Mouse (Mus musculus): ENCODE data around the gene Nid1. TPM values are rescaled to one million over a fixed set of nuclear protein-coding genes. Genes with fewer than 3 reads are reported as not detected.

Gene Nid1
- polyA plus RNA-seq (2015; fragmentation: Illumina TruSeq; extraction: RNeasy Lipid Tissue Mini Kit (QIAGEN cat#74804); ENCODE audit: insufficient read depth, low read depth, low replicate concordance): 35.7 TPM

GRCm38 (mm10) chr13:13437460-13438015 is at the start of gene Nid1:
Nid1 (plus strand) TSS chr13:13437551.

GRCm38 (mm10) chr13:13393228-13394095 is 43.9 kb upstream of the Nid1 start, which contains the start of gene Gpr137b:
Gpr137b (minus strand) TSS chr13:13394014.

Other genes with a start within 250 kb of the Nid1 start
- 2.0 TPM for gene Gpr137b, start 43.5 kb upstream of the Nid1 start, polyA plus RNA-seq (2015; fragmentation: Illumina TruSeq; extraction: RNeasy Lipid Tissue Mini Kit (QIAGEN cat#74804); ENCODE audit: insufficient read depth, low read depth, low replicate concordance)
- 3.4 TPM for gene Lyst, start 152.8 kb downstream of the Nid1 start, polyA plus RNA-seq (2015; fragmentation: Illumina TruSeq; extraction: RNeasy Lipid Tissue Mini Kit (QIAGEN cat#74804); ENCODE audit: insufficient read depth, low read depth, low replicate concordance)

All from pancreas, adult 10 weeks (tissue).